Mouse (Mus musculus): Measurements from ENCODE around the gene Cdh20.

GRCm38 (mm10) chr1:104945110-104945489, 176.8 kb downstream of the Cdh20 start:
- TF ChIP-seq BHLHE40 (IDR thresholded peaks at IDR 0.05; ENCODE audit: low read depth, low read length) (no peak), SMC3 (IDR thresholded peaks at IDR 0.05; ENCODE audit: low read depth, low read length) (no peak), MAFK (IDR thresholded peaks at IDR 0.05; ENCODE audit: insufficient replicate concordance, low read length) (no peak), POLR2A (IDR thresholded peaks at IDR 0.05; ENCODE audit: low read depth, low read length) (no peak), CTCF (conservative IDR thresholded peaks at IDR 0.05 in 1 of 2, IDR thresholded peaks at IDR 0.05 in 1 of 2; ENCODE audit: low read depth in 2 of 2, low read length in 2 of 2) (no peak), JUN (IDR thresholded peaks at IDR 0.05; ENCODE audit: insufficient read depth, low read depth, low read length) (no peak), USF2 (conservative IDR thresholded peaks at IDR 0.05; ENCODE audit: low read depth, low read length) (no peak)
